Mouse (Mus musculus) E14TG2a.4 (cell line): ENCODE measurements at regions not wholly inside any gene's neighbourhood (a gene's known extent, or its start where the extent isn't known, plus 50 kb on each side); places are given as distances from the start of the nearest gene placed in this dataset.

Experiments used
- CTCF ChIP-seq: conservative IDR thresholded peaks from 2 replicates; pipeline ENCODE4 v1.5.1; 2014; ENCODE audit warnings: low read length
- POU5F1 ChIP-seq: IDR thresholded peaks from 2 replicates; pipeline ENCODE4 v1.6.1; 2014; ENCODE audit warnings: low read length, borderline replicate concordance

- TF ChIP-seq CTCF (no peak), POU5F1 (no peak)
These were observed 321.2 kb upstream of the Map3k7 start for GRCm38 (mm10) chr4:31642593-31643290.
